Mouse (Mus musculus) forebrain, postnatal 0 days (tissue): ENCODE results near the gene Rai14. TPM values are rescaled to one million over a fixed set of nuclear protein-coding genes. Genes with fewer than 3 reads are reported as not detected.

ENCODE experiments used
- ATAC-seq: fragments of 200-750 bp; cut with Nextera tagmentation; 2 replicates; pipeline ENCODE4 v1.8.0; 2017; ENCODE audit warnings: mild to moderate bottlenecking, moderate library complexity
- DNase-seq: peaks from one replicate; pipeline ENCODE4 v3.0.0-alpha.2; 2015
- H3K27ac ChIP-seq: fragments of 300-500 bp; sonication (generic); 2 replicates; pipeline ENCODE4 v1.5.1; 2014; ENCODE audit warnings: low read depth, mild to moderate bottlenecking, antibody characterized with exemption, low read length, moderate library complexity, mixed read lengths
- H3K27me3 ChIP-seq: fragments of 300-500 bp; sonication (generic); 2 replicates; pipeline ENCODE4 v1.6.1; 2014; ENCODE audit warnings: mild to moderate bottlenecking, low read length, mixed read lengths; ENCODE audit not compliant: insufficient read depth
- H3K36me3 ChIP-seq: fragments of 300-500 bp; sonication (generic); 2 replicates; pipeline ENCODE4 v1.6.1; 2014; ENCODE audit warnings: mild to moderate bottlenecking, moderate library complexity; ENCODE audit not compliant: insufficient read depth
- H3K4me1 ChIP-seq: fragments of 300-500 bp; sonication (generic); 2 replicates; pipeline ENCODE4 v1.6.1; 2014; ENCODE audit warnings: antibody characterized with exemption; ENCODE audit not compliant: insufficient read depth
- H3K4me2 ChIP-seq: fragments of 300-500 bp; sonication (generic); 2 replicates; pipeline ENCODE4 v1.6.1; 2014; ENCODE audit warnings: low read depth, mild to moderate bottlenecking, moderate library complexity
- H3K4me3 ChIP-seq: fragments of 300-500 bp; sonication (generic); 2 replicates; pipeline ENCODE4 v1.5.1; 2014; ENCODE audit warnings: low read depth, low read length, mixed read lengths
- H3K9ac ChIP-seq: fragments of 300-500 bp; sonication (generic); 2 replicates; pipeline ENCODE4 v1.6.1; 2014; ENCODE audit warnings: mild to moderate bottlenecking
- H3K9me3 ChIP-seq: fragments of 300-500 bp; sonication (generic); 2 replicates; pipeline ENCODE4 v1.6.1; 2016; ENCODE audit warnings: low read length
- CTCF ChIP-seq: sonication (generic); IDR thresholded peaks from 2 replicates; pipeline ENCODE4 v1.5.1; 2016; ENCODE audit warnings: antibody characterized with exemption, control low read depth, low read depth
- WGBS: fragments of 180-500 bp; shearing (Covaris S2); extraction: QIAGEN DNeasy Blood & Tissue Kit; methylation state at CpG from one replicate; pipeline ENCODE4 v1.1.7; 2014; 5-methylcytosine and 5-hydroxymethylcytosine counted together
- polyA plus RNA-seq: library from polyadenylated mRNA; unstranded; fragments of >200 nt; fragmentation: Nextera tagmentation; extraction: Ambion mirVana; gene quantifications from 2 replicates; pipeline ENCODE4 v1.2.1, GENCODE M21; 2015
- total RNA-seq: library from RNA; depleted of rRNA; stranded (reverse); fragments of >200 nt; gene quantifications from 2 replicates; pipeline ENCODE4 v1.2.3, GENCODE M21; 2014

The Rai14 gene
- total and polyA plus RNA-seq, 2 experiments from 2014 or later = 5.5 to 12.7 TPM

DNA sequence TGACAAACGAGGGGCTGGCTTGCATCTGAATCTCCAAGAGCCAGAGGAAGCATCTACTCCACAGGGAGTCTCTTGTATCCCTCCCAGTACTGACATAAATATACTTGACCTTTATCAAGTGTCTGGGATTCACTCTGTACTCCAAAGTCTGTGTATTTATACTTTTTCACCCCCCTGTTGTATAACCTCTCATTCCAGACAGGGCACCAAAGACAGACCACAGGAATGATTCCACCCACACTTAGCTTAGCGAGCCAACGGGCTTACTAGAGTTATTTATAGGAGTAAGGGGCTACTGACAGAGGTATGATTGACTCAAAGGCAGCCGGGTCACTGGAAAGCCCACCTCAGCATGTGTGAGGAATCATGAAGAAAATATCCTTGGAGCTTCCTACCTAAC, 35.3 kb upstream of the Rai14 start:
- no peak overlapping the region for H3K9ac ChIP-seq
- WGBS = 73% methylated on average over 4 of the region's 4 CpGs
- no peak overlapping the region for H3K4me3 ChIP-seq
- H3K9me3 ChIP-seq = no peaks in the 10 kb centered on the region
- no peak for DNase-seq
- H3K27ac ChIP-seq = no peak overlapping the region
- H3K36me3 ChIP-seq = no peaks in the 10 kb centered on the region
- no peak overlapping the region for H3K4me2 ChIP-seq
- no peak for ATAC-seq
- no peak for TF ChIP-seq CTCF
- peaks cover 6% of the 10 kb centered on the region; the same call in 1 of the 2 replicates for H3K4me1 ChIP-seq
- no peaks in the 10 kb centered on the region for H3K27me3 ChIP-seq

DNA sequence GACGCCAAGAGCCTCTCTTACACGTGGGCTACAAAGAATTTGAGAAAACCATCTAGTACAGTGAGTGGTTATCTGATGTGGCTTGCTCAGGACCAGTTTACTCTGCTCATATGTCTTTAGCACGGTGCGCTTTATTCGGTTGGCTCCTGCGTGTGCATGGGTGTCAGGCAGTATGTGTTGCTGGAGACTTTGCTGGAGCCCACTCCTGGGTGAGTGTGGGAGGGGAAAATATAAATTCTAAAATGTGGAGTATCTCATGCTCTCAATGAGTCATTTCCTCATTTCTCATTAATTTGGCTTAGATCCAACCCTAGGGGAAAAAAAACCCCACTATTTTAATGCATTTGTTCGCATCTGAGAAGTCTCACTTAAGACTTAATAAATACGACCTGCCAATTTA, 33.2 kb upstream of the Rai14 start:
- 36% methylated on average over 8 of the region's 8 CpGs for WGBS

DNA sequence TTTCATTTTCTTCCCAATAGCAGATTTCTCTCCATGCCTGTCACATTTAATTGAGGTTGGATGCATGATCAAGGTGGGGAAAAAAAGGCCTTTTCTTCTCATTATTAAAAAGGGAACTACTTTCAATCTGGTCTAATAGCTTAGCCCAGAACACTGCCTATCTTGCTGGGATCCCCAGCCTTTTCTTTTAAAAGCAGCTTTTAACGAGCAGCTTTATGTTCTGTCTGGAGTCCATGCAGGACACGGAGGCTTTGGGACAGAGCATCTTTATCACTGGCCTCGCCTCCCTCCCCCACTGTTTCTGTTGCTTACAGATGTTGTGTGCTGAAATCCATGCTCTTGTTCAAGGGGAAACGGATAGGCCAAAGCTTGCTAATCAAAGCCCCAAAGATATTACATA, 32.8 kb upstream of the Rai14 start:
- no peaks in the 10 kb centered on the region for H3K9me3 ChIP-seq
- ATAC-seq = no peak
- no peak overlapping the region for H3K27ac ChIP-seq
- no peaks in the 10 kb centered on the region for H3K36me3 ChIP-seq
- no peak for TF ChIP-seq CTCF
- WGBS = 10% methylated on average over 4 of the region's 4 CpGs
- no peak overlapping the region for H3K4me3 ChIP-seq
- H3K4me1 ChIP-seq = peaks cover 6% of the 10 kb centered on the region; the same call in 1 of the 2 replicates
- no peak overlapping the region for H3K4me2 ChIP-seq
- no peak for DNase-seq
- no peaks in the 10 kb centered on the region for H3K27me3 ChIP-seq
- H3K9ac ChIP-seq = no peak overlapping the region

More for the DNA sequence above, 33.2 kb upstream of the Rai14 start:
- DNase-seq (peak; percentile 16), ATAC-seq (peak; percentile 56)
- no peak overlapping the region for H3K4me2 ChIP-seq
- no peak overlapping the region for H3K27ac ChIP-seq
- no peak overlapping the region for H3K4me3 ChIP-seq
- TF ChIP-seq CTCF = no peak
- H3K9ac ChIP-seq = no peak overlapping the region
- H3K4me1 ChIP-seq = peaks cover 6% of the 10 kb centered on the region; the same call in 1 of the 2 replicates
- H3K9me3 ChIP-seq = no peaks in the 10 kb centered on the region
- H3K36me3 ChIP-seq = no peaks in the 10 kb centered on the region
- no peaks in the 10 kb centered on the region for H3K27me3 ChIP-seq

DNA sequence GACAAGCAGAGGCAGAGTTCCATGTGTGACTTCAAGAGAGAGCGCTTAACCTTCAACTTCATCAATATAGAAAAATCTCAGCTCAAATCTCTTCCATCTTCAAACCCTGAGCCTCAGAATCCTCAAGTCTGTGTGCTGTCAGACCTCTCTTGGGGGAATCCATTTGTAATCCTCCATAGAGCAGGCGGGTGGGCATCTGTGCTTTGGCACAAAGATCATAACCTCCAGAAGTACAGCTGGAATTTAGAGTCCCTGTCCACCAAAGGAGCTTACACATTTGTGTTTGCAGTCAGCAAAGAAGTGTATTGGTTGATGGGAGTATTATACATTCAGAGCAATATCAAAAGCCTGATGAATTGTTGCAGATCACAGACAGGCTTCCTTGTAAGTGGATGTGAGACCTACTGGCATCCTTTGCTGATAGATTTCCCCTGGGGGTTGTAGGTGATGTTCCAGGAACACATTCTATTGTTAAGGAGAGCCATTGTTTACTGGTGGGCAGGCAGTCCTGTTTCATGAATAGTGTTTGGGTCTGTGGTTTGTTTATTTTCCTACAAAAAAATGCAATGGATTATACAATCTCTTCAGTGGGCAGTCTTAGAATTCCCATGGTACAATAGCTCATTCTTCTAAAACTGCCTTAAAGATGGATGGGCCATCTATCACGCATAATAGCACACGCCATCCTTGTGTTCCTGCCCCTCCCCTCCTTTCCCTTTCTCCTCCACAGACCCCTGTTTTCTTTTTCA, 32.1 kb upstream of the Rai14 start:
- no peak for DNase-seq
- no peaks in the 10 kb centered on the region for H3K36me3 ChIP-seq
- peaks cover 6% of the 10 kb centered on the region; the same call in 1 of the 2 replicates for H3K4me1 ChIP-seq
- WGBS = 45% methylated on average over 4 of the region's 4 CpGs
- H3K9ac ChIP-seq = no peak overlapping the region
- TF ChIP-seq CTCF = no peak
- no peak overlapping the region for H3K4me2 ChIP-seq
- no peak overlapping the region for H3K4me3 ChIP-seq
- H3K27ac ChIP-seq = no peak overlapping the region
- H3K27me3 ChIP-seq = no peaks in the 10 kb centered on the region
- ATAC-seq = no peak
- H3K9me3 ChIP-seq = no peaks in the 10 kb centered on the region

DNA sequence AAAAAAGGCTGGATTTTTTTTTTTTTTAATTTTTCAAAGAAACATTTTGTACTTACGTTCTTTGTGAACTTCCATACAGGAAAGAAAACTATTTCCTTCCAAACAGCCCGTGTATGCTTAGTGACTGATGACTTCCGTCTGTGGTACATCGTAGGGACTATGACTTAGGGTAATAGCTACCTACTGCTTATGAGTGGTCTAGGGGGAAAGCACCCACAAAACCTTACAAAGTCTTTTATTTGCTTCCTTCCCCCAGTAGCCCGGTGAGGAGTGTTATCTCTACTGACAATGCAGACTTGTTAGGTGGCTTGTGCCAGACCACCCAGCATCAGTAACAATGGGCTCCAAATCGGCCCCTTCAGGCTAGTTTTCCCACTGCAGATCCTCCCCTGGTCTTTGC, 28.0 kb upstream of the Rai14 start:
- H3K27ac ChIP-seq = no peak overlapping the region
- no peak overlapping the region for H3K4me3 ChIP-seq
- ATAC-seq (no peak), DNase-seq (no peak)
- no peak overlapping the region for H3K9ac ChIP-seq
- H3K36me3 ChIP-seq = no peaks in the 10 kb centered on the region
- peaks cover 3% of the 10 kb centered on the region; the same call in 1 of the 2 replicates for H3K4me1 ChIP-seq
- TF ChIP-seq CTCF = no peak
- H3K9me3 ChIP-seq = no peaks in the 10 kb centered on the region
- WGBS = 66% methylated on average over 6 of the region's 6 CpGs
- H3K4me2 ChIP-seq = no peak overlapping the region
- no peaks in the 10 kb centered on the region for H3K27me3 ChIP-seq

DNA sequence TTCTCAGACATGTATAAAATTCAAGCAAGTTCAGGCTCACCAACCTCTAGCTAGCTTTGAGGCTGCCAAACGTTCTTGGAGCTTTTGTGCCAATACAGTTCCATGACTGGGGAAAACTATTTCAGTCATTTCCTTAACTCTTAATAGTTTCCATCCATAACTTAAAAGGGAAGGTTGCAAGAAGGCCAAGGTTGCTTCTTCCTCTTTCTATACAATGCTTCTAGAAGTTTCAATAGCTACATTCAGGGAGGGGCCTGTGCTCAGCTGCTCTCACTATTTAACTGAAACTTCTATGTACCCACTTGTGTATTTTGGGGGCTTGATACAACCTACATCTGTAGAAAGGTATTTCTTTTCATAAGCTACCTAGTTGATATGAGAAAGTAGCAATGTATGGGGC, 24.9 kb upstream of the Rai14 start:
- no peaks in the 10 kb centered on the region for H3K36me3 ChIP-seq
- H3K9ac ChIP-seq = no peak overlapping the region
- H3K9me3 ChIP-seq = no peaks in the 10 kb centered on the region
- 72% methylated on average over 1 of the region's 1 CpGs for WGBS
- DNase-seq (no peak), ATAC-seq (no peak)
- no peak overlapping the region for H3K4me3 ChIP-seq
- H3K27ac ChIP-seq = no peak overlapping the region
- H3K4me2 ChIP-seq = no peak overlapping the region
- H3K27me3 ChIP-seq = no peaks in the 10 kb centered on the region
- TF ChIP-seq CTCF = no peak
- H3K4me1 ChIP-seq = no peaks in the 10 kb centered on the region

DNA sequence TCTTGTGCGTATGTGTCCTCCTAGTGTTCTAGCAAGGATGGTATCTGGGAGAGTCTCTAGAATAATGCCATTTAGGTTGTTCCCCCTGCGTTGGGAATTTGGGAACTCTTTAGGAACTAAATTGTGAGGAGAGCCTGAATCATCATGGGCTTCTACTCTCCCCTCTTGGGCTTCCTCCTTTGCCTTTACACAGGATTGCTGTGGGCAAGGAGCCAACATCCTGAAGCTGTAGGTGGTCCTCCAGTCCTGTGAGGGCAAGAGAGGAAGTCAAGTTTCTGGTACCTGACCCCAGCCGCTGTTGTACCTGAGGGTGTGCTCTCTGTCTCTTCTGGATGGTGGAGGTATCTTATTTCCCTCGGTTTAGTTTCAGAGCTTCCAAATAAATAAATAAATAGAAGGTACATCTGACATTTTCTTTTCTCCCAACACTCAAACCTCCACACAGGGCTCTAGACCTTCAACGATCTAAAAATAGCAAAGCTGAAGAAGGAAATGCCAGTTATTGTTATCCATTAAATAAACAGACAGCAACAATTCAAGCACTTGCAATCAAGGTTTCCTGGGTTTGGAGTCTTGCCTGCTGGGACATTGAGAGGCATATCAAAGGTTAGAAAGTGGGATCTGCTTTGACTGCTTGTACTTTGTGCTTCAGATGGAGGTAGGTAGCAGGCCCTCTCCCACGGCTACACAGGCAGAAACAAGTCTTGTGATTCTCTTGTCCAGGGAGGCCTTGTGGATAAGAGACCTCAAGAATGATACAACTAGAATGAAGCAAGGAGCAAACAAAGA, 24.1 kb upstream of the Rai14 start:
- ATAC-seq = no peak
- Histone ChIP-seq H3K4me3 (no peak overlapping the region), H3K4me2 (no peak overlapping the region), H3K9me3 (no peaks in the 10 kb centered on the region), H3K36me3 (no peaks in the 10 kb centered on the region), H3K27ac (no peak overlapping the region), H3K9ac (no peak overlapping the region), H3K4me1 (no peaks in the 10 kb centered on the region), H3K27me3 (no peaks in the 10 kb centered on the region)
- no peak for TF ChIP-seq CTCF
- DNase-seq = no peak
- 82% methylated on average over 6 of the region's 6 CpGs for WGBS
